In genomic region chr13:21752356-21752755, GRCm38 (mm10) we compare ENCODE assay signal across 8 mouse cellular contexts. TPM values are rescaled to one million over a fixed set of nuclear protein-coding genes. Genes with fewer than 3 reads are reported as not detected.
DNase-seq lines count a peak whose midpoint lies in the region; ATAC-seq lines count a peak whose summit lies in the region.
"Had no signal": no experiment of that assay in that cellular context is flagged by ENCODE, and none has a peak within 500 bp of the region (broad histone marks: within the 10 kb centered on the region; RNA-seq: fewer than 3 reads in every experiment).

No protein-coding gene starts in this region.

- ATAC-seq in intestine, embryonic 16.5 days, result no peak
- no peak for ATAC-seq in stomach, embryonic 15.5 days (ENCODE audit: insufficient read depth, low FRiP score, low read depth)
- ATAC-seq in megakaryocyte progenitor cell, adult 5-6 weeks (replicated peaks; ENCODE audit: poor library complexity), result no peak

- 0 out of 2 replicates have a peak overlapping the region, but pooled peaks have one; percentile 29 for H3K9ac ChIP-seq in intestine, embryonic 16.5 days (ENCODE audit: low read depth, low read length)
- no peak overlapping the region for H3K9ac ChIP-seq in stomach, embryonic 15.5 days

- peak overlapping the region; percentile 60 for H3K4me2 ChIP-seq in intestine, embryonic 16.5 days (ENCODE audit: low read depth, low read length)
- H3K4me2 ChIP-seq in stomach, embryonic 15.5 days, result peak overlapping the region; percentile 70; the same call in 1 of the 2 replicates

- DNase-seq in spleen, adult 12 weeks (ENCODE audit: low spot score), result peak; percentile 25
- DNase-seq in spleen, postnatal 14 days (ENCODE audit: low spot score in 2 of 2), result no peak
- peak; percentile 35 for DNase-seq in embryonic facial prominence, embryonic 10.5 days (ENCODE audit: low spot score)
- DNase-seq in thymus, postnatal 10 days (ENCODE audit: low spot score in 2 of 2), result no peak
- DNase-seq: cerebellum, postnatal 14 days had no signal

- H3K27ac ChIP-seq in embryonic facial prominence, embryonic 10.5 days (replicated peaks), result peak overlapping the region; percentile 94
- H3K27ac ChIP-seq in intestine, embryonic 16.5 days (ENCODE audit: low read length), result peak overlapping the region; percentile 12; the same call in 1 of the 2 replicates
- H3K27ac ChIP-seq in stomach, embryonic 15.5 days, result peak overlapping the region; percentile 94

- H3K4me3 ChIP-seq in embryonic facial prominence, embryonic 10.5 days, result peak overlapping the region; percentile 59
- H3K4me3 ChIP-seq in intestine, embryonic 16.5 days (ENCODE audit: low read length), result 0 out of 2 replicates have a peak overlapping the region, but pooled peaks have one; percentile 1
- H3K4me3 ChIP-seq in stomach, embryonic 15.5 days (replicated peaks), result no peak overlapping the region; the same call in 1 of the 2 replicates

- no peaks in the 10 kb centered on the region for H3K27me3 ChIP-seq in embryonic facial prominence, embryonic 10.5 days (replicated peaks; ENCODE audit: low read depth, poor library complexity, severe bottlenecking)
- H3K27me3 ChIP-seq in intestine, embryonic 16.5 days (replicated peaks; ENCODE audit: control insufficient read depth, insufficient read depth, low read length), result no peaks in the 10 kb centered on the region
- no peaks in the 10 kb centered on the region for H3K27me3 ChIP-seq in stomach, embryonic 15.5 days (replicated peaks)

- no peaks in the 10 kb centered on the region for H3K36me3 ChIP-seq in embryonic facial prominence, embryonic 10.5 days (replicated peaks)
- no peaks in the 10 kb centered on the region for H3K36me3 ChIP-seq in intestine, embryonic 16.5 days (ENCODE audit: control insufficient read depth, insufficient read depth, low read length)
- no peaks in the 10 kb centered on the region for H3K36me3 ChIP-seq in stomach, embryonic 15.5 days

- 53% methylated on average over 3 of the region's 3 CpGs for WGBS in embryonic facial prominence, embryonic 10.5 days
- 42% methylated on average over 3 of the region's 3 CpGs for WGBS in intestine, embryonic 16.5 days
- WGBS in stomach, embryonic 15.5 days, result 28% methylated on average over 3 of the region's 3 CpGs

- H3K4me1 ChIP-seq in embryonic facial prominence, embryonic 10.5 days, result peaks cover 45% of the 10 kb centered on the region
- peaks cover 8% of the 10 kb centered on the region; the same call in 1 of the 2 replicates for H3K4me1 ChIP-seq in intestine, embryonic 16.5 days (ENCODE audit: control insufficient read depth, insufficient read depth, low read length)
- peaks cover 9% of the 10 kb centered on the region; the same call in 1 of the 2 replicates for H3K4me1 ChIP-seq in stomach, embryonic 15.5 days

- H3K9me3 ChIP-seq in embryonic facial prominence, embryonic 10.5 days, result no peaks in the 10 kb centered on the region
- H3K9me3 ChIP-seq in intestine, embryonic 16.5 days (ENCODE audit: control insufficient read depth, low read length), result no peaks in the 10 kb centered on the region
- H3K9me3 ChIP-seq in stomach, embryonic 15.5 days, result no peaks in the 10 kb centered on the region

RNA-seq across cellular contexts. Expression of gene Hist1h2ak, which starts 1.3 kb away (rescaled TPM):
- polyA plus RNA-seq in embryonic facial prominence, embryonic 10.5 days (2016; fragmentation: Nextera tagmentation; extraction: Ambion mirVana), result 18.6 and 21.7 TPM in 2 replicates
- polyA plus RNA-seq in intestine, embryonic 16.5 days (2015; fragmentation: Nextera tagmentation; extraction: Ambion mirVana), result 13.0 and 13.5 TPM in 2 replicates
- 28.6 and 40.6 TPM in 2 replicates for polyA plus RNA-seq in stomach, embryonic 15.5 days (2015; fragmentation: Nextera tagmentation; extraction: Ambion mirVana)
- total RNA-seq in megakaryocyte progenitor cell, adult 5-6 weeks (2015), result 79.0 and 135 TPM in 2 replicates
- total RNA-seq in megakaryocyte progenitor cell, adult 5-6 weeks (2017), result 1,123 and 1,182 TPM in 2 replicates

RNA-seq across cellular contexts. Expression of gene Hist1h2bn, which starts 1.6 kb away (rescaled TPM):
- 3.6 and 4.0 TPM in 2 replicates for polyA plus RNA-seq in embryonic facial prominence, embryonic 10.5 days (2016; fragmentation: Nextera tagmentation; extraction: Ambion mirVana)
- polyA plus RNA-seq in intestine, embryonic 16.5 days (2015; fragmentation: Nextera tagmentation; extraction: Ambion mirVana), result 1.9 and 2.5 TPM in 2 replicates
- 3.3 and 6.0 TPM in 2 replicates for polyA plus RNA-seq in stomach, embryonic 15.5 days (2015; fragmentation: Nextera tagmentation; extraction: Ambion mirVana)
- total RNA-seq in megakaryocyte progenitor cell, adult 5-6 weeks (2015), result 350 and 353 TPM in 2 replicates
- total RNA-seq in megakaryocyte progenitor cell, adult 5-6 weeks (2017), result 1,312 and 1,339 TPM in 2 replicates

RNA-seq across cellular contexts. Expression of gene Hist1h4k, which starts 2.1 kb away (rescaled TPM):
- 3.9 and 7.1 TPM in 2 replicates for polyA plus RNA-seq in embryonic facial prominence, embryonic 10.5 days (2016; fragmentation: Nextera tagmentation; extraction: Ambion mirVana)
- 4.0 and 4.7 TPM in 2 replicates for polyA plus RNA-seq in intestine, embryonic 16.5 days (2015; fragmentation: Nextera tagmentation; extraction: Ambion mirVana)
- polyA plus RNA-seq in stomach, embryonic 15.5 days (2015; fragmentation: Nextera tagmentation; extraction: Ambion mirVana), result 2.4 and 3.2 TPM in 2 replicates
- total RNA-seq in megakaryocyte progenitor cell, adult 5-6 weeks (2015), result 58.4 and 76.4 TPM in 2 replicates
- 2,633 and 2,646 TPM in 2 replicates for total RNA-seq in megakaryocyte progenitor cell, adult 5-6 weeks (2017)

RNA-seq across cellular contexts. Expression of gene Hist1h4j, which starts 17.5 kb away (rescaled TPM):
- polyA plus RNA-seq in embryonic facial prominence, embryonic 10.5 days (2016; fragmentation: Nextera tagmentation; extraction: Ambion mirVana), result 0.93 and 1.3 TPM in 2 replicates
- 0.66 and 2.1 TPM in 2 replicates for polyA plus RNA-seq in intestine, embryonic 16.5 days (2015; fragmentation: Nextera tagmentation; extraction: Ambion mirVana)
- polyA plus RNA-seq in stomach, embryonic 15.5 days (2015; fragmentation: Nextera tagmentation; extraction: Ambion mirVana), result 2.9 and 3.6 TPM in 2 replicates
- 3.0 and 6.7 TPM in 2 replicates for total RNA-seq in megakaryocyte progenitor cell, adult 5-6 weeks (2015)
- total RNA-seq in megakaryocyte progenitor cell, adult 5-6 weeks (2017), result 303 and 332 TPM in 2 replicates

RNA-seq across cellular contexts. Expression of gene Hist1h1b, which starts 28.1 kb away (rescaled TPM):
- 34.8 and 36.2 TPM in 2 replicates for polyA plus RNA-seq in embryonic facial prominence, embryonic 10.5 days (2016; fragmentation: Nextera tagmentation; extraction: Ambion mirVana)
- 10.0 and 14.9 TPM in 2 replicates for polyA plus RNA-seq in intestine, embryonic 16.5 days (2015; fragmentation: Nextera tagmentation; extraction: Ambion mirVana)
- 25.3 and 26.3 TPM in 2 replicates for polyA plus RNA-seq in stomach, embryonic 15.5 days (2015; fragmentation: Nextera tagmentation; extraction: Ambion mirVana)
- total RNA-seq in megakaryocyte progenitor cell, adult 5-6 weeks (2015), result 614 and 670 TPM in 2 replicates
- total RNA-seq in megakaryocyte progenitor cell, adult 5-6 weeks (2017), result 1,549 and 1,625 TPM in 2 replicates

Comparison
In these comparisons a context has a peak if more than half of its experiments do, and no peak if none do; other contexts are left out.
1. DNase-seq: peak in spleen, adult 12 weeks (single experiment) and embryonic facial prominence, embryonic 10.5 days (single experiment); none in spleen, postnatal 14 days (0 of 2) and thymus, postnatal 10 days (0 of 2).
2. H3K27ac ChIP-seq: peak in every context shown above with its lines; median percentile 94 in embryonic facial prominence, embryonic 10.5 days; 94 in stomach, embryonic 15.5 days; 12 in intestine, embryonic 16.5 days.